Mouse (Mus musculus): ENCODE results near the gene Erc2. TPM values are rescaled to one million over a fixed set of nuclear protein-coding genes. Genes with fewer than 3 reads are reported as not detected.
A peak's percentile ranks its signal among the peaks of the same experiment; 100 is the strongest.

The Erc2 gene
- polyA plus RNA-seq, 2 experiments: 0.52 to 0.99 TPM

- ATAC-seq (ENCODE audit: insufficient read depth) (no peak), DNase-seq (ENCODE audit: low read depth in 3 of 3, low spot score in 3 of 3) (no peak)
- H3K4me3 ChIP-seq (ENCODE audit: insufficient read depth in 1 of 2, low read depth in 2 of 2, low read length in 2 of 2): no peak overlapping the region
- no peak for TF ChIP-seq CTCF (IDR thresholded peaks at IDR 0.05; ENCODE audit: low read depth)
- no peak for TF ChIP-seq EP300 (IDR thresholded peaks at IDR 0.05; ENCODE audit: low read depth)
- H3K36me3 ChIP-seq (replicated peaks; ENCODE audit: control insufficient read depth, insufficient read depth, low read depth): no peaks in the 10 kb centered on the region
- WGBS (ENCODE audit: insufficient replicate concordance): 70% methylated on average over 7 of the region's 7 CpGs
- no peak overlapping the region for H3K4me2 ChIP-seq (ENCODE audit: low read depth)
- H3K9ac ChIP-seq (replicated peaks): no peak overlapping the region
- H3K27ac ChIP-seq: no peak overlapping the region
- H3K9me3 ChIP-seq (ENCODE audit: control insufficient read depth, low read length): no peaks in the 10 kb centered on the region
- H3K27me3 ChIP-seq (ENCODE audit: control insufficient read depth, insufficient read depth, low read length): no peaks in the 10 kb centered on the region
- no peaks in the 10 kb centered on the region for H3K4me1 ChIP-seq (replicated peaks; ENCODE audit: control insufficient read depth in 2 of 2, insufficient read depth in 2 of 2, low read length in 1 of 2)
These were observed 50.5 kb downstream of the Erc2 start for GRCm38 (mm10) chr14:27672761-27673160.

GRCm38 (mm10) chr14:27674096-27674495 lies 51.9 kb downstream of the Erc2 start:
- Histone ChIP-seq H3K4me3 (ENCODE audit: insufficient read depth in 1 of 2, low read depth in 2 of 2, low read length in 2 of 2) (no peak overlapping the region), H3K36me3 (replicated peaks; ENCODE audit: control insufficient read depth, insufficient read depth, low read depth) (no peaks in the 10 kb centered on the region), H3K9ac (replicated peaks) (no peak overlapping the region), H3K9me3 (ENCODE audit: control insufficient read depth, low read length) (no peaks in the 10 kb centered on the region), H3K27me3 (ENCODE audit: control insufficient read depth, insufficient read depth, low read length) (no peaks in the 10 kb centered on the region), H3K27ac (no peak overlapping the region), H3K4me2 (ENCODE audit: low read depth) (no peak overlapping the region), H3K4me1 (replicated peaks; ENCODE audit: control insufficient read depth in 2 of 2, insufficient read depth in 2 of 2, low read length in 1 of 2) (no peaks in the 10 kb centered on the region)
- DNase-seq (ENCODE audit: low read depth in 3 of 3, low spot score in 3 of 3) (no peak), ATAC-seq (ENCODE audit: insufficient read depth) (no peak)
- WGBS (ENCODE audit: insufficient replicate concordance): 59% methylated on average over 4 of the region's 4 CpGs
- TF ChIP-seq CTCF (IDR thresholded peaks at IDR 0.05; ENCODE audit: low read depth) (no peak), EP300 (IDR thresholded peaks at IDR 0.05; ENCODE audit: low read depth) (no peak)

- 74% methylated on average over 10 of the region's 10 CpGs for WGBS (ENCODE audit: insufficient replicate concordance)
- no peaks in the 10 kb centered on the region for H3K9me3 ChIP-seq (ENCODE audit: control insufficient read depth, low read length)
- no peak overlapping the region for H3K4me3 ChIP-seq (ENCODE audit: insufficient read depth in 1 of 2, low read depth in 2 of 2, low read length in 2 of 2)
- H3K4me2 ChIP-seq (ENCODE audit: low read depth): no peak overlapping the region
- ATAC-seq (ENCODE audit: insufficient read depth) (no peak), DNase-seq (ENCODE audit: low read depth in 3 of 3, low spot score in 3 of 3) (no peak)
- no peaks in the 10 kb centered on the region for H3K36me3 ChIP-seq (replicated peaks; ENCODE audit: control insufficient read depth, insufficient read depth, low read depth)
- H3K4me1 ChIP-seq (replicated peaks; ENCODE audit: control insufficient read depth in 2 of 2, insufficient read depth in 2 of 2, low read length in 1 of 2): no peaks in the 10 kb centered on the region
- no peak overlapping the region for H3K27ac ChIP-seq
- no peak overlapping the region for H3K9ac ChIP-seq (replicated peaks)
- no peaks in the 10 kb centered on the region for H3K27me3 ChIP-seq (ENCODE audit: control insufficient read depth, insufficient read depth, low read length)
- TF ChIP-seq CTCF (IDR thresholded peaks at IDR 0.05; ENCODE audit: low read depth) (no peak), EP300 (IDR thresholded peaks at IDR 0.05; ENCODE audit: low read depth) (no peak)
These were observed 52.3 kb downstream of the Erc2 start for GRCm38 (mm10) chr14:27674561-27674960.

- H3K27ac ChIP-seq: no peak overlapping the region
- H3K4me1 ChIP-seq (replicated peaks; ENCODE audit: control insufficient read depth in 2 of 2, insufficient read depth in 2 of 2, low read length in 1 of 2): no peaks in the 10 kb centered on the region
- no peak for DNase-seq (ENCODE audit: low read depth in 3 of 3, low spot score in 3 of 3)
- H3K36me3 ChIP-seq (replicated peaks; ENCODE audit: control insufficient read depth, insufficient read depth, low read depth): no peaks in the 10 kb centered on the region
- 59% methylated on average over 6 of the region's 6 CpGs for WGBS (ENCODE audit: insufficient replicate concordance)
- TF ChIP-seq EP300 (IDR thresholded peaks at IDR 0.05; ENCODE audit: low read depth): no peak
- no peak for TF ChIP-seq CTCF (IDR thresholded peaks at IDR 0.05; ENCODE audit: low read depth)
- no peaks in the 10 kb centered on the region for H3K9me3 ChIP-seq (ENCODE audit: control insufficient read depth, low read length)
- H3K27me3 ChIP-seq (ENCODE audit: control insufficient read depth, insufficient read depth, low read length): no peaks in the 10 kb centered on the region
- no peak for ATAC-seq (ENCODE audit: insufficient read depth)
- H3K4me2 ChIP-seq (ENCODE audit: low read depth): no peak overlapping the region
- H3K4me3 ChIP-seq (ENCODE audit: insufficient read depth in 1 of 2, low read depth in 2 of 2, low read length in 2 of 2): no peak overlapping the region
- no peak overlapping the region for H3K9ac ChIP-seq (replicated peaks)
These were observed 52.8 kb downstream of the Erc2 start for GRCm38 (mm10) chr14:27675071-27675470.

GRCm38 (mm10) chr14:27682368-27683052 lies 60.3 kb downstream of the Erc2 start:
- no peaks in the 10 kb centered on the region for H3K27me3 ChIP-seq (ENCODE audit: control insufficient read depth, insufficient read depth, low read length)
- peak in 1 of 3 experiments; percentile 6 for DNase-seq (ENCODE audit: low read depth in 3 of 3, low spot score in 3 of 3)
- ATAC-seq (ENCODE audit: insufficient read depth): no peak
- H3K4me1 ChIP-seq (replicated peaks; ENCODE audit: control insufficient read depth in 2 of 2, insufficient read depth in 2 of 2, low read length in 1 of 2): no peaks in the 10 kb centered on the region
- H3K4me3 ChIP-seq (ENCODE audit: insufficient read depth in 1 of 2, low read depth in 2 of 2, low read length in 2 of 2): no peak overlapping the region
- TF ChIP-seq EP300 (IDR thresholded peaks at IDR 0.05; ENCODE audit: low read depth) (no peak), CTCF (IDR thresholded peaks at IDR 0.05; ENCODE audit: low read depth) (no peak)
- no peak overlapping the region for H3K4me2 ChIP-seq (ENCODE audit: low read depth)
- no peaks in the 10 kb centered on the region for H3K9me3 ChIP-seq (ENCODE audit: control insufficient read depth, low read length)
- peak overlapping the region; percentile 44; the same call in 1 of the 2 replicates for H3K27ac ChIP-seq
- H3K9ac ChIP-seq (replicated peaks): no peak overlapping the region
- no peaks in the 10 kb centered on the region for H3K36me3 ChIP-seq (replicated peaks; ENCODE audit: control insufficient read depth, insufficient read depth, low read depth)
- WGBS (ENCODE audit: insufficient replicate concordance): 46% methylated on average over 3 of the region's 3 CpGs

Measured in liver, embryonic 14.5 days (tissue).